Mouse (Mus musculus) gastrocnemius, postnatal 4 days (tissue): ENCODE data around the gene Ndufs4. TPM values are rescaled to one million over a fixed set of nuclear protein-coding genes. Genes with fewer than 3 reads are reported as not detected.
"Not testable (repeated sequence)": the region's sequence is repeated elsewhere in the genome, so short reads cannot be mapped to it uniquely, and the experiment has no call there.

Source experiments
- DNase-seq, 2 experiments: peaks; one replicate each; pipeline ENCODE4 v3.0.0; 2021 to 2022; ENCODE audit warnings: low spot score in 2 of 2, mixed read lengths in 2 of 2
- total RNA-seq, 2 experiments: library from RNA; stranded (reverse); gene quantifications; 2 replicates each; pipeline ENCODE4 v1.2.3; 2021

The Ndufs4 gene
- total RNA-seq, 2 experiments from 2014 or later: 268 to 304 TPM

DNA sequence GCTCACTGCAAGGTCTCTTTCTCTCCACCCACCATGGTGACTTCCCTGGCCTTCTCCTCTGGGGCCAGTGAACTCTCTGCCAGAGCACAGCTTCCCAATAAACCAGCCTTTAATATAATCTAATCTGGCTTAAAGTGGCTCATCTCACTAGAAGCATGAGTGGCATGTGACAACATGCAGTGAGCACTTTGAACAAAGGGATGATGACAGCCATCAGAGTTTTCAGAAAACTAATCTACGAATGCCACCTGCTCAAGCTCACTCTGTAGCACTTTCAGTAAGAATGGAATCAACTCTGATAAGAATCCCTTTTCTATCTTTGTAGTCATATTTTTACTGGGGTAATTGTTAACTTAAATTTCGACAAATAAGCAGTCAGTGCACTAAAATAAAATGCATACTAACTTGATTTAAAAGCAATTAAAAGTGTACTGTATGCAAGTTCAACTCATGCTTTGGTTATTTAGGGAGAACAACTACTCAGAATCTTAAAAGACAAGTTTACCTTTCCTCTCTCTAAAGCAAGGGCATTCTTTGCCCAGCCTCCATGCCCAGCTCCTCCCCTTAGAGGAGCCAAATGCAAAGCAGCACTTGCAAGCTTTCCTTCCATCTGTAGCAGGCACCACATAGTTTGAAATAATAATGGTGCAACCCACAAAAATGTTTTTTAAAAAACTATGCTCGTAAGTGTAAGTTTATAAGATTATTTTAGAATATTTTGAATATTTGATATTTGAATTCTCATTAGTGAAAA lies 43.7 kb downstream of the Ndufs4 start:
- DNase-seq: no peak

DNA sequence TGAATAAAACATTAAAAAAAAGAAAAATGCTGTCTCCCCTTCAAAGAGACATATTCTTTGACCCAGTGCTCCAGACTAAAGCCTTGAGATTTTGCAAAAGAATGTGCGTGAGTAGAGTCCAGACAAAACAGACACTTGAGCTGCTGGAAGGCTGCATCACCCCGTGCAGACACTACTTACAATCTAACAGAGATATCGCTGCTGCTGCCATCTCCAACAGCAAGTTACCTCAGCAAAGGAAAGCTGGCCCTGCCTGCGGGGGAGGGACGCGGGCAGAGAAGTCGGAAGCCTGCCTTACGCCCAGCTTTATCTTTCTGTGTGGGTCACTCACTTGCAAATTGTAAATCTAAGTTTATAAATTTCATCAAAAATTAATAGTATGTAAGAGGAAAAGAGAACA lies 45.1 kb downstream of the Ndufs4 start:
- no peak for DNase-seq

DNA sequence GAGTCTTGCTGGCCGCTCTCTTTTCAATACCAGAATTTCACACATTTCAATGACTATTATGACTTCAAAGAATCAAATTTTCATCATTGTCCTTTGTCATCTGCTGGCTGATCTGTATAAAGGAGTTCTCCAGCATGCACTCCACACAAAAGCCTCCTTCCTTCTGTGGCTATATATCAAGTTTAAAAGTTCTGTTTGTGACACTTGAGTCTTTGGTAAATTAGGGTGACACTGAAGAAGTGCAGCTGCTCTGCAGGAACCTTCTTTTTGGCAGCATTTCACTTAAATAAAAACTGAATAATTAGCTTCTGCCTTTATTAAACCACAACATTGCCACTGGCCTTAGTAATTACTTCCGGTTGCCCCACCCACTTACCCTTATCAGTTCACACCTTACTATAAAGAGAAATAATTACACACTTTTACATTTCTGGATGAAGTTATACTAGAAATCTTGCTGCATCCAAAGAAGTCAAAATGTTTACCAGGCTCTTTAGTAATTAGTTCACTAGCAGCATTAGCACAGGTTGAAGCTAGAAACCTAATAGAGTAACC lies 68.1 kb downstream of the Ndufs4 start:
- no peak for DNase-seq

DNA sequence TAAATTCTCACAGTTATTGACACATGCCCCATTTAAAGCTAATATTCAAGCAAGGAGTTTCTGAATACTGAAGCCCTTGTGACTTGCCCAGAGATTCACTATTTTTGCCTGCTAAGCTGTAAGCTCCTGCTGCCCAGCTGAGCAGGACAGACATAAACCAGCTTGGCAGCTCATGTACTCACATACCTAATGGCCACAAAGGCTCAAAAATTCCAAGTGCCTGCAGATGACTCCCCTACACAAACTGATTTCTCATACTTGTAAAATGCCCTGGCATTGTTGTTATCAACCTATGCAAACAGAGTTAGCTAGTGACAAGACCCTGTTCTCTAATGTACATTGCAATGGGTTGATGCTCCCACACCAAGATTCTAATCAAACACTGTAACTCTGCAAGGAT lies 68.9 kb downstream of the Ndufs4 start:
- DNase-seq: no peak

DNA sequence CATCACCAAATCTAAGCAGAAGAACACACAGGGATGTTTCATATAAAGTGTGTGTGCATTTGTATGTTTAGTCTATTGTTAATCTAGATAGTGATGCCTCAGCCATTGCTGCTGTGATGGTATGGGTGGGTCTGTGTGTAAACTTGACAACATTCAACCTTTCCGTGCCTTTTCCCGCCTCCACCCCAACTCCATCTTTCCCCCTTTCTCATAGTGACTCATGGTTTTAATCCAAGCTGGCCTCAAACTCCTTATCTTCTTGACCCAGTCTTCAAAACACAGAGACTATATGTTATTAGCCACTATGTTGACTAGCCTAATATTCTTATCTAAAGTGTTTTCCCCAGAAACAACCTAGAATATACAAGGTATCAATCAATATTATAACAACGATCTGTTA lies 72.7 kb downstream of the Ndufs4 start:
- DNase-seq: no peak

- DNase-seq: no peak
Observed at GRCm38 (mm10) chr13:114314953-114315352, 73.1 kb downstream of the Ndufs4 start.

DNA sequence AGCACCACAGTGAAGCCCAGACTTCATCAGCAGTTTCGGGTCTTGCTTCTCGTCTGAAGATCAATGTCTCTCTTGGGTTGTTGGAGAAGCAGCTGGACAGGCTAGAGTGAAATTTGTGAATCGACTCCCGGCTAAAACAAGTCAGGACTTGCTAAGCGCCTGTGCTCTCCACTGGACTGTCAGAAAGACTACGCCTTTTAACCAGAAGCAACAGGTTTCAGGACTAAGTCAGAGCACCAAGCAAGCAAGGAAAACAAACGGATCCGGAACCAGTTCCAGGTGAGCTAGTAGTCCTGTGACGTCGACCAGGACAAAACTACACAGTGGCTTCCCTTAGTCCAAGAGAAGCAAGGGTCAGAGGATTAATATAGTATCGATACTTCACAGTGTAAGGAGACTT lies 77.5 kb downstream of the Ndufs4 start:
- DNase-seq: no peak

GRCm38 (mm10) chr13:114304684-114305083 lies 83.4 kb downstream of the Ndufs4 start:
- DNase-seq: no peak

GRCm38 (mm10) chr13:114303466-114304175 lies 84.4 kb downstream of the Ndufs4 start:
- no peak for DNase-seq

DNA sequence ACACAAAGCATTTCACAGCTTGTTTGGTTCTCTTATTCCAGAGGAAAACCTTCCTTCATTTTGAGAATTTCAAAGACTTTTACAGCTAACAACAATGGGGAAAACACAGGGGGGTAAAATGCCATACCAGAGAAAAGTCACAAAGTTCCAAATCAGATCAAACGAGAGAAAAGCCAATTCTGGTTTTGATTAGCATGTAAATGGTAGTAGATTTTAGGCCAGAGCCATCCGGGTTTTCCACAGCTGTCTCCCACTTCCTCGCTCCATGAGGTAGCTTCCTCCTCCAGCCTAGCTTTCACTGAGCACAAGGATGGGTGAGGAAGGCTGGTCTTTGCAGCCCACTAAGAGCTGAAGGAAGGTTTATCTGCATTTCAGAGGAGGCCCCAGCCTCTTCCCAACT lies 90.3 kb downstream of the Ndufs4 start:
- no peak for DNase-seq

GRCm38 (mm10) chr13:114296556-114296955 lies 91.5 kb downstream of the Ndufs4 start:
- no peak for DNase-seq

DNA sequence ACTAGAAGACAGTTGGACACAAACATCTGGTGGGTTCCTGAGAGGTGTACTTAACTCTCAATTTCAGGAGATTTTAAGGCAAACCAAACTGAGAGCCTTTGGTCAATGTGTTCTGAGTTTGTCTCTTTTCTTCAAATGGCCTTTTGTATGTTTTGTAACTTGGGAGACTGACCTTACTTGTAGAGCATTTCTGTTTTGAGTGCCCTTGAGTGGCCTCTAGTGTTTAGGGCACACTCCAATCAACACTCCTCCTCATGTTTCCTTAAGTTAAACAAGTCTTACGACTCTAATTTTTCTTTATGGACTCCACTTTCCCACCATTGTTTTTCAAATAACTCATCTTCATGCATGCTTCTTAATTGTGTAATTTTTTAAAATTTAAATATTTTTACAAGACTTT lies 98.6 kb downstream of the Ndufs4 start:
- DNase-seq: no peak

- DNase-seq: no peak
Observed at GRCm38 (mm10) chr13:114288511-114288910, 99.5 kb downstream of the Ndufs4 start.

GRCm38 (mm10) chr13:114278690-114279089 lies 109.4 kb downstream of the Ndufs4 start:
- DNase-seq: not testable (repeated sequence)

GRCm38 (mm10) chr13:114277277-114277676 lies 110.8 kb downstream of the Ndufs4 start:
- DNase-seq: no peak

- DNase-seq: no peak
Observed at GRCm38 (mm10) chr13:114271410-114272105, 116.5 kb downstream of the Ndufs4 start.

DNA sequence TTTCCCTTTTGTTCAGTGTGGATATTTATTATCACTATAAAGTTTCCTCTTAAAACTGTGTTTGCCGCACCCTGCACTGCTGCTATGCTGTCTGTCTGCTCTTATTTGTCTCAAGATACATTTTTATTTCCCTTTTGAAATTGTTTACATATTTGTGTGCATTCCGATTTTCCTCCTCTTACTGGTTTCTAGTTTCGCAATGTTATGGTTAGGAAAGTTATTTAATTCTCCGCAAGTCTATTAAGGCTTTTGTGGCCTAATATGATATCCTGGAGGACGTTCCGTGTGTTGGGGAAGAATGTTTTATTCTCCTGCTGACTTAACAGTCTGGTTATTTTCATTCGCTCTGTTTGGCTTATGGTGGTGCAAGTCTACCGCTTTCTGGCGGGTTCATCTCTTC lies 120.3 kb downstream of the Ndufs4 start:
- DNase-seq: no peak

DNA sequence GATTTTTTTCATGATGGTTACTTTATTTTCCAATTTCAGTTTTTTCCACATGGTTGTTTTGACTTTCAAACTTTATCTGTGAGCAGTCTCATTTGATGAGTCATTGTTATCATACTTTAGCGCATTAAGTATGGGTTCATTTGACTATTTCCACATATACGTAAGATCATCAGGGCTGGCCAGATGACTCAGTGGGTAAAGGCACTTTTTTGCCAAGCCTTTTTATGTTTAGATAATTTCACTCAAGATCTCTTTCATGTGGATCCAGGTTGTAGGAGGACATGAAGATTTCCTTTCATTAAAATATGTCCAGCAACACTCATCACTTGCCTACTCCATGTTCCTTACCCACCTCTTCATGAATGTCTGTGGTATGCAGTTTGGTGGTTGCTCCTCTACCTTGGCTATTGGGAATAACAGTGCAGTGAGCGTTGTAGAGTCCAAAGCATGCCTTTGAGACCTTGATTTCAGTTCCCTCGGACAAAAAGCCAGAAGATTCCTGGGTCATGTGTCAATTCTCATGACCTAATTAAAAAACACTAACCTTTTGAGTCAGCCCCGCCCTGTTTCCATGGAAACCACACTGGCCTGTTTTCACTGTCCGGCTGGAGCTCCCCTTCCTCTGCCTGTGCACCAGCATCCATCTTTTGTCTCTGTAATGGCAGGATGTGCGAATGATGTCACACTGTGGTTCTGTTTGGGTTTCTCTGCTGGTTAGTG lies 127.4 kb downstream of the Ndufs4 start:
- DNase-seq: no peak

GRCm38 (mm10) chr13:114254697-114255096 lies 133.4 kb downstream of the Ndufs4 start:
- no peak for DNase-seq
